Mouse (Mus musculus) liver, embryonic 14.5 days (tissue): ENCODE measurements around the gene Ptpn4. TPM values are rescaled to one million over a fixed set of nuclear protein-coding genes. Genes with fewer than 3 reads are reported as not detected.

Experiments
- ATAC-seq: fragments of 200-750 bp; cut with Nextera tagmentation; 2 replicates; pipeline ENCODE4 v1.8.0; 2017; ENCODE audit warnings: moderate number of reproducible peaks, mild to moderate bottlenecking, moderate library complexity; ENCODE audit not compliant: insufficient read depth
- DNase-seq, 3 experiments: peaks; one replicate each; pipeline ENCODE4 v3.0.0-alpha.2; 2012 to 2013; ENCODE audit warnings: low read depth in 3 of 3, low spot score in 3 of 3
- H3K27ac ChIP-seq: fragments of 300-500 bp; sonication (generic); 2 replicates; pipeline ENCODE4 v1.5.1; 2014; ENCODE audit warnings: moderate library complexity, mild to moderate bottlenecking, control low read depth, inconsistent platforms
- H3K27me3 ChIP-seq: fragments of 300-500 bp; sonication (generic); 2 replicates; pipeline ENCODE4 v1.6.1; 2014; ENCODE audit warnings: mild to moderate bottlenecking, low read length, moderate library complexity; ENCODE audit not compliant: control insufficient read depth, insufficient read depth
- H3K36me3 ChIP-seq: fragments of 300-500 bp; sonication (generic); replicated peaks from 2 replicates; pipeline ENCODE4 v1.6.1; 2014; ENCODE audit warnings: low read depth; ENCODE audit not compliant: control insufficient read depth, insufficient read depth
- H3K4me1 ChIP-seq, 2 experiments: fragments of 200-500 bp in 1 of 2; fragments of 300-500 bp in 1 of 2; sonication (generic) in 1 of 2; replicated peaks; 2 replicates each; pipeline ENCODE4 v1.6.1; 2012 to 2014; ENCODE audit warnings: antibody characterized with exemption in 1 of 2, inconsistent platforms in 1 of 2, low read length in 1 of 2; ENCODE audit not compliant: control insufficient read depth in 2 of 2, insufficient read depth in 2 of 2
- H3K4me2 ChIP-seq: fragments of 300-500 bp; sonication (generic); 2 replicates; pipeline ENCODE4 v1.6.1; 2014; ENCODE audit warnings: low read depth, mild to moderate bottlenecking, control low read depth, moderate library complexity
- H3K4me3 ChIP-seq, 2 experiments: fragments of 200-500 bp in 1 of 2; fragments of 300-500 bp in 1 of 2; sonication (generic) in 1 of 2; 2 replicates each; pipeline ENCODE4 v1.5.1; 2012 to 2014; ENCODE audit warnings: low read depth in 2 of 2, low read length in 2 of 2, mild to moderate bottlenecking in 2 of 2, control low read depth in 1 of 2, inconsistent platforms in 1 of 2, moderate library complexity in 1 of 2; ENCODE audit not compliant: insufficient read depth in 1 of 2
- H3K9ac ChIP-seq: fragments of 300-500 bp; sonication (generic); replicated peaks from 2 replicates; pipeline ENCODE4 v1.6.1; 2014; ENCODE audit warnings: mild to moderate bottlenecking, control low read depth, moderate library complexity
- H3K9me3 ChIP-seq: fragments of 300-500 bp; sonication (generic); 2 replicates; pipeline ENCODE4 v1.6.1; 2016; ENCODE audit warnings: low read length, mixed read lengths; ENCODE audit not compliant: control insufficient read depth
- CTCF ChIP-seq: IDR thresholded peaks from 2 replicates; pipeline ENCODE4 v1.5.1; 2016; ENCODE audit warnings: antibody characterized with exemption, low read depth, control low read depth
- EP300 ChIP-seq: IDR thresholded peaks from 2 replicates; pipeline ENCODE4 v1.6.1; 2016; ENCODE audit warnings: antibody characterized with exemption, low read depth
- whole genome bisulfite sequencing: fragments of 180-500 bp; shearing (Covaris S2); extraction: QIAGEN DNeasy Blood & Tissue Kit; methylation state at CpG from one replicate; pipeline ENCODE4 v1.1.7; 2014; ENCODE audit not compliant: insufficient replicate concordance; 5-methylcytosine and 5-hydroxymethylcytosine counted together
- polyA plus RNA-seq, 2 experiments: library from polyadenylated mRNA; depleted of rRNA in 1 of 2; stranded (reverse) in 1 of 2; unstranded in 1 of 2; fragments of >200 nt; fragmentation: Nextera tagmentation in 1 of 2; extraction: Ambion mirVana in 1 of 2; gene quantifications; 2 replicates each; pipeline versions ENCODE4 v1.2.1 to v1.2.3; 2012 to 2014

Ptpn4 gene
- polyA plus RNA-seq, 2 experiments: 1.2 to 1.8 TPM

GRCm38 (mm10) chr1:119868395-119869161, 31.2 kb upstream of the Ptpn4 start:
- H3K4me1 ChIP-seq: no peaks in the 10 kb centered on the region
- no peak overlapping the region for H3K4me2 ChIP-seq
- H3K36me3 ChIP-seq: no peaks in the 10 kb centered on the region
- WGBS: 49% methylated on average over 13 of the region's 13 CpGs
- H3K9ac ChIP-seq: no peak overlapping the region
- no peak overlapping the region for H3K4me3 ChIP-seq
- ATAC-seq (no peak), DNase-seq (no peak)
- no peak for TF ChIP-seq CTCF
- no peak for TF ChIP-seq EP300
- no peaks in the 10 kb centered on the region for H3K27me3 ChIP-seq
- H3K27ac ChIP-seq: no peak overlapping the region
- no peaks in the 10 kb centered on the region for H3K9me3 ChIP-seq

GRCm38 (mm10) chr1:119867300-119867699, 29.9 kb upstream of the Ptpn4 start:
- Histone ChIP-seq H3K4me3 (no peak overlapping the region), H3K27ac (no peak overlapping the region), H3K4me1 (no peaks in the 10 kb centered on the region), H3K9me3 (no peaks in the 10 kb centered on the region), H3K27me3 (no peaks in the 10 kb centered on the region), H3K36me3 (no peaks in the 10 kb centered on the region), H3K4me2 (no peak overlapping the region), H3K9ac (no peak overlapping the region)
- WGBS: 63% methylated on average over 2 of the region's 2 CpGs
- TF ChIP-seq EP300 (no peak), CTCF (no peak)
- no peak for ATAC-seq
- no peak for DNase-seq

- Histone ChIP-seq H3K4me2 (no peak overlapping the region), H3K9me3 (no peaks in the 10 kb centered on the region), H3K4me1 (no peaks in the 10 kb centered on the region), H3K4me3 (no peak overlapping the region), H3K36me3 (no peaks in the 10 kb centered on the region), H3K9ac (no peak overlapping the region), H3K27me3 (no peaks in the 10 kb centered on the region), H3K27ac (no peak overlapping the region)
- DNase-seq (no peak), ATAC-seq (no peak)
- 66% methylated on average over 6 of the region's 6 CpGs for WGBS
- TF ChIP-seq CTCF (no peak), EP300 (no peak)
Measured at GRCm38 (mm10) chr1:119865311-119865710, 27.9 kb upstream of the Ptpn4 start.

- Histone ChIP-seq H3K4me2 (no peak overlapping the region), H3K36me3 (no peaks in the 10 kb centered on the region), H3K9ac (no peak overlapping the region), H3K9me3 (no peaks in the 10 kb centered on the region), H3K4me1 (no peaks in the 10 kb centered on the region), H3K27ac (no peak overlapping the region), H3K4me3 (no peak overlapping the region), H3K27me3 (no peaks in the 10 kb centered on the region)
- no peak for ATAC-seq
- 53% methylated on average over 7 of the region's 7 CpGs for whole genome bisulfite sequencing
- TF ChIP-seq EP300: no peak
- TF ChIP-seq CTCF: no peak
- DNase-seq: no peak
Measured at GRCm38 (mm10) chr1:119863507-119864296, 26.3 kb upstream of the Ptpn4 start.

- 50% methylated on average over 5 of the region's 5 CpGs for WGBS
- H3K36me3 ChIP-seq: no peaks in the 10 kb centered on the region
- no peaks in the 10 kb centered on the region for H3K4me1 ChIP-seq
- no peaks in the 10 kb centered on the region for H3K27me3 ChIP-seq
- TF ChIP-seq CTCF: no peak
- TF ChIP-seq EP300: no peak
- no peak overlapping the region for H3K27ac ChIP-seq
- no peak overlapping the region for H3K4me2 ChIP-seq
- DNase-seq: no peak
- no peak overlapping the region for H3K9ac ChIP-seq
- no peaks in the 10 kb centered on the region; the same call in 1 of the 2 replicates for H3K9me3 ChIP-seq
- H3K4me3 ChIP-seq: no peak overlapping the region
- no peak for ATAC-seq
Measured at GRCm38 (mm10) chr1:119859566-119859965, 22.2 kb upstream of the Ptpn4 start.
